Mouse (Mus musculus) heart, postnatal 10 days (tissue): ENCODE results near the gene Map4k4. TPM values are rescaled to one million over a fixed set of nuclear protein-coding genes. Genes with fewer than 3 reads are reported as not detected.

Source experiments
- DNase-seq, 2 experiments: peaks; one replicate each; pipeline ENCODE4 v3.0.0; 2021
- intact Hi-C: fragments of 180-260 bp; cut with DNase I; formaldehyde crosslinking; loops from one replicate; pipeline ENCODE4 v1.15.1; 2025
- total RNA-seq, 2 experiments: library from RNA; stranded (reverse); gene quantifications; 2 replicates each; pipeline ENCODE4 v1.2.3; 2021

Map4k4 gene
- total RNA-seq, 2 experiments from 2014 or later = 187 to 216 TPM

DNA sequence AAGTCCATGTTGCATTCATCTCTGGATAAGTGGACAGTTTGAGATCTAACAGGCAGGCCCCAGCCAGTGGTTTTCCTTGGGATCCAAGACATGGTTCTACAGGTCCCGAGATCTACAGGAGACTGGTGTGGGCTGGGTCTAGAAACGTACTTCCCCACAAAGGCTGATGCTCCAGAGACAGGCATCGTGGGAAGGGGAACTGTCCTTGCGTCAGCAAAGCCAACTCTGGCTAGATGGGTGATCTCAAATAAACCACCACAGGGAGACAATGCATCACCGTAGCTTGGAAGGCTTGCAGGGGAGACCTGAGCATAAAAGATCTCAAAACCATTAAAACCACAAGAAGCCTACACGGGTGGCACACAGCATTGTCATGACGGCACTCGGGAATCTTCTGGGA, 163.8 kb downstream of the Map4k4 start:
- no peak for DNase-seq
- intact Hi-C loops = no loop called here

DNA sequence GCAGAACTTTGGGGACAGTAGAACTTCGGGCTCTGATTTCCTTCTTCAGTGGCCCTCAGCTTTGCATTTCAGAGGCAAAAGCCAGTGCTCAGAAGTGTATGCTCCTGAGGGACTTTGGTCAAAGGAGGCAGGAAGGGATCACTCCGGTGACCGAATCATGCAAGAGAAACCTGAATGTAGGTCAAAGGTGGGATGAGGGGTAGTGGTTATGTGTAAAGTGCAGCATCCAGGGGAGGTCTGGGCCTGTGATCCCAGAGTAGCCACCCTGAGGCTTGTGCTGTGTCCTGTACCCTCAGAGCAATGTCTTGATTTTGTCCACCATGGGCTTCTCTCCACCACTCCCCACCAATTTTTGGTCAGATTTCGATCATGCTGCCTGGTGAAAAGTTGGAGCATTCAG, 171.8 kb downstream of the Map4k4 start:
- intact Hi-C loops = no loop called here
- no peak for DNase-seq

DNA sequence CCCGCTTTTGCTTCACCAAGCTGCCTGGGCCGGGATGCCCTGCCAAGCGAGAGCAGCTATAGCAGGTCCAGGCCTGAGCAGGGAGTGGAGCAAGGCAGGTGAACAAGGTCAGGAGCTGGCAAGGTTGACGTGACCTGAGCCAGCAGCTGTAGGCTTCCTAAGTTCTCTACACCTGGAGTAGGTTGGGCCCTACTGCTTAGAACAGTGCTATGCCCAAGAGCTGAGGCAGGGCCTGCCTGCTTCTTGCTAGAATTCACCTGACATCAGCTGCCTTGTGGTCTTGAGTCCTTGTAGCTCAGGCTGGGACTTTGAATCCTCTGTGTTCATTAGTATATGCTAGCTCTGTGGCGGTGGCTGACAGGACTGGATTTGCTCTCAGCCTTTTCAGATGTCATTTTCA, 173.1 kb downstream of the Map4k4 start, which contains the start of gene Il1r2:
Gene Il1r2 (plus strand): TSS at position 301 of the 400 bp plus-strand sequence.
- intact Hi-C loops = no loop called here
- DNase-seq = no peak

Other genes starting within 250 kb of the Map4k4 start
- not detected for gene Creg2, start 249.4 kb upstream of the Map4k4 start, total RNA-seq
- under 1 TPM; 0.53 to 0.55 TPM for gene Rfx8, start 179.9 kb upstream of the Map4k4 start, total RNA-seq
- 1 to 10 TPM; 6.9 to 7.5 TPM for gene Gm3646, start 95.6 kb upstream of the Map4k4 start, total RNA-seq
- gene Il1r2, start 173.2 kb downstream of the Map4k4 start, total RNA-seq = not detected